Mouse (Mus musculus): ENCODE data around the gene Smpdl3b.

GRCm38 (mm10) chr4:132799845-132800244 is 42.8 kb upstream of the Smpdl3b start:
- TF ChIP-seq CTCF (IDR thresholded peaks at IDR 0.05; ENCODE audit: insufficient read depth, low read depth, low read length) (no peak), POLR2A (IDR thresholded peaks at IDR 0.05; ENCODE audit: insufficient read depth, low read depth, low read length) (no peak)
